Mouse (Mus musculus) embryo, embryonic 10 days (tissue): ENCODE measurements at regions not wholly inside any gene's neighbourhood (a gene's known extent, or its start where the extent isn't known, plus 50 kb on each side); places are given as distances from the start of the nearest gene placed in this dataset.

Experiments used
- DNase-seq: peaks from one replicate; pipeline ENCODE4 v3.0.0-alpha.2; 2015; ENCODE audit warnings: low spot score

DNA sequence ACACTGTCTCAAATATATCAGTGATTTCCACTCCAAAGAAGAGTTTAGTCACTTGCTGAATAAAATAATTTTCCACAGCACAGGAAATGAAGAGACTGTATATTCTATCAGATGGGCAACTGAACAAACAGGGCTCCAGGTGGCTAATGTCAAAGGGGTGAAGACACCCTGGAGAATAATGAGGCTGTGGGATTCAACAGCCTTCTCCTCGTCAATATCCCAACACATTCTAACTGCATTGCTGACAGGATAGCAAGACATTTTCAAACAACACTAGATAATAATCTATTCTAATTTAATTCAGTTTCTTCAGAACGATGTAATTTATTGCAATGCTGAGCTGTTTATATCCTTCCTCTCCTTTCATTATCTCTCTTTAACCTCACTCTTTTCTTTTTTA lies 134.4 kb upstream of the Klhl13 start:
- no peak for DNase-seq

DNA sequence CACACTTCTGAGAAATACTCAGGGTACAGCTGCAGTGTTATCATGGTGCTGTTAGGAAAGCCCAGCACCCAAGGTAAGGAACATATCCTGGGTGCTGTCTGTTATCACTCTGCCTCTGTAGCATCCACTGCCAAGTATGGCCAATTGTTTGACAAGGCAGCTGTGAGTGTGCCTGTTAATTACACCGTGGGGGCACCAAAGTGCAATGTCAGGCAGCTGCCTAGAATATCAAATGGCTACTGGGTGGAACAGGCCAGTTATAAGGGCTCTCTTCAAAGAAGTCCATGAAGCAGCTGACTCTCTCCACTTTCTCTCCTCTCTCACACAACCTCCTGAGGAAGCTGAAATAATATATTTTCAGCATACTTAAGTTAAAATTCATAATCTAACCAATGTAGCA lies 130.3 kb upstream of the Klhl13 start:
- peak; percentile 4 for DNase-seq

DNA sequence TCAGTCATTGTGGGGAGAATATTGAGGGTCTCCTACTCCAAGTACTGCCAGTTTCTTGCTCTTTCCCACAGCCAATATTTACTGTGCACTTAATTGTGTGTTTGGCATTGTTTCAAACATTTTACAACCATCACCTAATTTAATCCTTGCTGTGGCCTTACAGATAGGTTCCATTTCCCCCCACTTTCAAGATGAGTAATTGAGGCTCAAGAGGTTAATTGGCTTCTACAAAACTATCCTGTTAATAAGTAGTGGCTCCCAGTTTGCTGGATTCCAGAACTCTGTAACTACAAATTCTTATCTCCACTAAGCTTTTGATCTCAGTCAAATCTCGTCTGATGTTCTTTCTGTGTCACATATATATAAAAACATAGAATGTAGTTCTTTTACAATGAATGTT lies 112.0 kb upstream of the Klhl13 start:
- DNase-seq = no peak

DNA sequence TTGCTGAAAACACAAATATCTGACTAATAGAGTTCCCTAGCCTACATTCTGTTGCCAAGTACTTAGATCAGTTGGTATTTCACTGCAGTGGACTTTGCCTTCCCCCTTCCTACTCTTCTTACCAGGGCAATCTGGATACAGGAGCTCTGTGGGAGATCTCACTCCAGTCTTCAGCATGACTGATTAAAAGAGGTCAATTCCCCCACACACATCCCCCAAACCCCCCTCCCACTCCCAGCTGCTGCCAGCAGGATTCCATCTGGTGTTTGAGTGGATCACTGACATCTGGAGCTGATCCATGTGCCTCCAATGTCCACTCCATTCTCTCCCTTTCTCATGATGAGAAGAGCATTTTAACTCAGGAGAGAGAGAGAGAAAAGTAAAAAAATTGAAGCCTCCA lies 101.1 kb upstream of the Klhl13 start:
- peak; percentile 18 for DNase-seq

DNA sequence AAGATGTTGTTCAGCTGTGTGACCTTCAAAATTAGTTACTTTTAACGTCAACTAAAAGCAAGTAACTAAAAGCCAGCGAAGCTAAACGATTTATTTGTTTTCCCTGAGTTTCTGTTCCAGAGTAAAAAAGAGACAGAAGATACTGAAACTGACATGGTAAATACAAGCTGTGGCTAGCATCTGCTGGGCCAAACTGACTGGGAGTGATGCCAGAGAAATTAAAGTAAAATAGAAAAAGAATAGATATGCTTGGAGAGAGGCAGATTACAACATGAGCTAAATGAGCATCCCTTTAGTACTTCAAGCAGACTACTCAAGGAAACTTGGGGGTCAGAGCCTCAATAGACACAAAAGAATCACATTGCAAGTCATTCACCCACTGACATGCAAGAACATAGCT lies 88.7 kb upstream of the Klhl13 start:
- no peak for DNase-seq

DNA sequence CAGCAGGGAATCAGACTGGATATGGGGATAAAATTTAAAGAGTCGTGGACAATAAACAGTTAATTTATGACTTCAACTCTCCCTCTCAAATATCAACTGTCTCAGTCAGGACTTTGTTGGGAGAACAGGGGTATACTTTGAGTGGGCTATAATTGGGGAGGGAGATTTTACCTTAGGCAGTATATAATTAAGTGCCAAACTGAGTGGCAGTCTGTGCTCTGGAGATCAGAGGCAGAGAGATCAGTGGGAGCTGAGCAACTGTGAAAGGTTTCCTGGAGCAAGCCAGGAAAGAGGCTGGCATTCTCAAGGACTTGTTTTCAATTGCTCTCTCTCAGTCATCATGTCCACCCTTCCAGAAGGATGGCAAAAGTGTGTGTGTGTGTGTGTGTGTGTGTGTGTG lies 57.9 kb upstream of the Klhl13 start:
- no peak for DNase-seq

DNA sequence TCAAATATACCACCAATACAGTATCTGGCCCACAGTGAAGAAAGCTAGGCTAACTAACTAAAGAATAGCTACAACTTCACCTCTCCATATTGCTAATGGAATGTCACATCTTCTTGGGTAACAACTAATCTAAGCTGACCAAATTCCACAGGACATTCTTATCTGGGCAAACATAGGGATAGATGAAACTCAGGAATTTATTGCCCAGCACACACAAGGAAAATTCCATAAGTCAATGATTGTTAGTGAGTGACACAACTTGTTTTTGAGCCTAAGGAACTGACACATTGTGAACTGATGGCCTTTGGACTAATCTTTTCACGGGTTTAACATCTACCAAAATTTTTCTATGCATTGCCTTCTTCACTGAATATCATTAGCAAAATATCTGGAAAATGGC lies 52.6 kb upstream of the Klhl13 start:
- DNase-seq = no peak
